Mouse (Mus musculus): ENCODE measurements around the gene Wdtc1. TPM values are rescaled to one million over a fixed set of nuclear protein-coding genes. Genes with fewer than 3 reads are reported as not detected.
A peak's percentile ranks its signal among the peaks of the same experiment; 100 is the strongest.

Wdtc1 gene
- polyA plus RNA-seq, 1 experiment from 2014 or later = 18.2 TPM

GRCm38 (mm10) chr4:133253412-133253811 is 99.9 kb downstream of the Wdtc1 start:
- 57% methylated on average over 12 of the region's 12 CpGs for WGBS
- peaks cover 6% of the 10 kb centered on the region for H3K4me1 ChIP-seq (replicated peaks; ENCODE audit: control insufficient read depth, insufficient read depth, low read length)
- H3K9ac ChIP-seq (ENCODE audit: low read length) = no peak overlapping the region
- H3K36me3 ChIP-seq (ENCODE audit: control insufficient read depth, insufficient read depth, low read length) = no peaks in the 10 kb centered on the region
- no peak overlapping the region for H3K4me3 ChIP-seq (ENCODE audit: low read depth, low read length)
- H3K27me3 ChIP-seq (replicated peaks; ENCODE audit: control insufficient read depth, insufficient read depth, low read length) = peaks cover 66% of the 10 kb centered on the region
- ATAC-seq (replicated peaks; ENCODE audit: low FRiP score, low TSS enrichment, low read depth) (no peak), DNase-seq (ENCODE audit: low spot score) (no peak)
- no peaks in the 10 kb centered on the region for H3K9me3 ChIP-seq (ENCODE audit: control insufficient read depth, low read length)
- H3K4me2 ChIP-seq (ENCODE audit: low read length) = no peak overlapping the region
- no peak overlapping the region for H3K27ac ChIP-seq (ENCODE audit: low read depth)

- 48% methylated on average over 4 of the region's 4 CpGs for whole genome bisulfite sequencing
- Histone ChIP-seq H3K27me3 (replicated peaks; ENCODE audit: control insufficient read depth, insufficient read depth, low read length) (peaks cover 71% of the 10 kb centered on the region), H3K9me3 (ENCODE audit: control insufficient read depth, low read length) (no peaks in the 10 kb centered on the region), H3K4me1 (replicated peaks; ENCODE audit: control insufficient read depth, insufficient read depth, low read length) (peaks cover 6% of the 10 kb centered on the region), H3K9ac (ENCODE audit: low read length) (no peak overlapping the region), H3K4me2 (ENCODE audit: low read length) (no peak overlapping the region), H3K36me3 (ENCODE audit: control insufficient read depth, insufficient read depth, low read length) (no peaks in the 10 kb centered on the region), H3K27ac (ENCODE audit: low read depth) (no peak overlapping the region), H3K4me3 (ENCODE audit: low read depth, low read length) (no peak overlapping the region)
- DNase-seq (ENCODE audit: low spot score) = no peak
- no peak for ATAC-seq (replicated peaks; ENCODE audit: low FRiP score, low TSS enrichment, low read depth)
These were observed 101.2 kb downstream of the Wdtc1 start for GRCm38 (mm10) chr4:133252089-133252488.

GRCm38 (mm10) chr4:133251214-133251613 is 102.1 kb downstream of the Wdtc1 start:
- Histone ChIP-seq H3K27ac (ENCODE audit: low read depth) (no peak overlapping the region), H3K36me3 (ENCODE audit: control insufficient read depth, insufficient read depth, low read length) (no peaks in the 10 kb centered on the region), H3K27me3 (replicated peaks; ENCODE audit: control insufficient read depth, insufficient read depth, low read length) (peaks cover 72% of the 10 kb centered on the region), H3K9ac (ENCODE audit: low read length) (peak overlapping the region; percentile 13; the same call in 1 of the 2 replicates), H3K4me3 (ENCODE audit: low read depth, low read length) (peak overlapping the region; percentile 33), H3K4me1 (replicated peaks; ENCODE audit: control insufficient read depth, insufficient read depth, low read length) (peaks cover 6% of the 10 kb centered on the region), H3K4me2 (ENCODE audit: low read length) (peak overlapping the region; percentile 70), H3K9me3 (ENCODE audit: control insufficient read depth, low read length) (no peaks in the 10 kb centered on the region)
- under 1% methylated on average over 31 of the region's 31 CpGs for WGBS
- DNase-seq (ENCODE audit: low spot score) = no peak
- 0 out of 2 replicates have a peak, but pooled peaks have one; percentile 23 for ATAC-seq (replicated peaks; ENCODE audit: low FRiP score, low TSS enrichment, low read depth)

- no peaks in the 10 kb centered on the region for H3K36me3 ChIP-seq (ENCODE audit: control insufficient read depth, insufficient read depth, low read length)
- no peaks in the 10 kb centered on the region for H3K9me3 ChIP-seq (ENCODE audit: control insufficient read depth, low read length)
- H3K4me2 ChIP-seq (ENCODE audit: low read length) = peak overlapping the region; percentile 70
- ATAC-seq (replicated peaks; ENCODE audit: low FRiP score, low TSS enrichment, low read depth) = peak; percentile 28; the same call in 1 of the 2 replicates
- no peak overlapping the region for H3K9ac ChIP-seq (ENCODE audit: low read length)
- peaks cover 6% of the 10 kb centered on the region for H3K4me1 ChIP-seq (replicated peaks; ENCODE audit: control insufficient read depth, insufficient read depth, low read length)
- H3K27ac ChIP-seq (ENCODE audit: low read depth) = no peak overlapping the region
- WGBS = 2% methylated on average over 22 of the region's 22 CpGs
- peaks cover 69% of the 10 kb centered on the region for H3K27me3 ChIP-seq (replicated peaks; ENCODE audit: control insufficient read depth, insufficient read depth, low read length)
- peak; percentile 96 for DNase-seq (ENCODE audit: low spot score)
- H3K4me3 ChIP-seq (ENCODE audit: low read depth, low read length) = peak overlapping the region; percentile 33
These were observed 102.7 kb downstream of the Wdtc1 start for GRCm38 (mm10) chr4:133250609-133251008.

GRCm38 (mm10) chr4:133247806-133248449 is 105.4 kb downstream of the Wdtc1 start:
- DNase-seq (ENCODE audit: low spot score) = no peak
- no peak overlapping the region for H3K4me2 ChIP-seq (ENCODE audit: low read length)
- peaks cover 66% of the 10 kb centered on the region for H3K27me3 ChIP-seq (replicated peaks; ENCODE audit: control insufficient read depth, insufficient read depth, low read length)
- no peaks in the 10 kb centered on the region for H3K9me3 ChIP-seq (ENCODE audit: control insufficient read depth, low read length)
- no peak overlapping the region for H3K9ac ChIP-seq (ENCODE audit: low read length)
- no peaks in the 10 kb centered on the region for H3K36me3 ChIP-seq (ENCODE audit: control insufficient read depth, insufficient read depth, low read length)
- peaks cover 6% of the 10 kb centered on the region for H3K4me1 ChIP-seq (replicated peaks; ENCODE audit: control insufficient read depth, insufficient read depth, low read length)
- H3K4me3 ChIP-seq (ENCODE audit: low read depth, low read length) = no peak overlapping the region
- 66% methylated on average over 13 of the region's 13 CpGs for WGBS
- ATAC-seq (replicated peaks; ENCODE audit: low FRiP score, low TSS enrichment, low read depth) = no peak
- no peak overlapping the region for H3K27ac ChIP-seq (ENCODE audit: low read depth)

- H3K9me3 ChIP-seq (ENCODE audit: control insufficient read depth, low read length) = no peaks in the 10 kb centered on the region
- ATAC-seq (replicated peaks; ENCODE audit: low FRiP score, low TSS enrichment, low read depth) = no peak
- H3K4me1 ChIP-seq (replicated peaks; ENCODE audit: control insufficient read depth, insufficient read depth, low read length) = peaks cover 7% of the 10 kb centered on the region
- no peak for DNase-seq (ENCODE audit: low spot score)
- H3K27me3 ChIP-seq (replicated peaks; ENCODE audit: control insufficient read depth, insufficient read depth, low read length) = peaks cover 64% of the 10 kb centered on the region
- no peak overlapping the region for H3K4me3 ChIP-seq (ENCODE audit: low read depth, low read length)
- WGBS = 25% methylated on average over 15 of the region's 15 CpGs
- H3K36me3 ChIP-seq (ENCODE audit: control insufficient read depth, insufficient read depth, low read length) = no peaks in the 10 kb centered on the region
- no peak overlapping the region for H3K9ac ChIP-seq (ENCODE audit: low read length)
- no peak overlapping the region for H3K4me2 ChIP-seq (ENCODE audit: low read length)
- H3K27ac ChIP-seq (ENCODE audit: low read depth) = no peak overlapping the region
These were observed 106.2 kb downstream of the Wdtc1 start for GRCm38 (mm10) chr4:133247072-133247471.

- no peak overlapping the region for H3K4me3 ChIP-seq (ENCODE audit: low read depth, low read length)
- 84% methylated on average over 1 of the region's 1 CpGs for WGBS
- no peaks in the 10 kb centered on the region for H3K36me3 ChIP-seq (ENCODE audit: control insufficient read depth, insufficient read depth, low read length)
- no peak overlapping the region for H3K9ac ChIP-seq (ENCODE audit: low read length)
- no peak for ATAC-seq (replicated peaks; ENCODE audit: low FRiP score, low TSS enrichment, low read depth)
- H3K9me3 ChIP-seq (ENCODE audit: control insufficient read depth, low read length) = no peaks in the 10 kb centered on the region
- DNase-seq (ENCODE audit: low spot score) = no peak
- H3K4me1 ChIP-seq (replicated peaks; ENCODE audit: control insufficient read depth, insufficient read depth, low read length) = peaks cover 11% of the 10 kb centered on the region; the same call in 1 of the 2 replicates
- H3K27me3 ChIP-seq (replicated peaks; ENCODE audit: control insufficient read depth, insufficient read depth, low read length) = peaks cover 36% of the 10 kb centered on the region
- no peak overlapping the region for H3K4me2 ChIP-seq (ENCODE audit: low read length)
- no peak overlapping the region for H3K27ac ChIP-seq (ENCODE audit: low read depth)
These were observed 109.0 kb downstream of the Wdtc1 start for GRCm38 (mm10) chr4:133244289-133244688.

- H3K9me3 ChIP-seq (ENCODE audit: control insufficient read depth, low read length) = no peaks in the 10 kb centered on the region
- H3K27ac ChIP-seq (ENCODE audit: low read depth) = no peak overlapping the region
- WGBS = 31% methylated on average over 13 of the region's 13 CpGs
- no peaks in the 10 kb centered on the region for H3K36me3 ChIP-seq (ENCODE audit: control insufficient read depth, insufficient read depth, low read length)
- DNase-seq (ENCODE audit: low spot score) (no peak), ATAC-seq (replicated peaks; ENCODE audit: low FRiP score, low TSS enrichment, low read depth) (no peak)
- peaks cover 11% of the 10 kb centered on the region; the same call in 1 of the 2 replicates for H3K4me1 ChIP-seq (replicated peaks; ENCODE audit: control insufficient read depth, insufficient read depth, low read length)
- no peak overlapping the region for H3K4me2 ChIP-seq (ENCODE audit: low read length)
- H3K9ac ChIP-seq (ENCODE audit: low read length) = no peak overlapping the region
- no peak overlapping the region for H3K4me3 ChIP-seq (ENCODE audit: low read depth, low read length)
- H3K27me3 ChIP-seq (replicated peaks; ENCODE audit: control insufficient read depth, insufficient read depth, low read length) = peaks cover 31% of the 10 kb centered on the region
These were observed 109.7 kb downstream of the Wdtc1 start for GRCm38 (mm10) chr4:133243538-133243937.

GRCm38 (mm10) chr4:133242710-133243109 is 110.6 kb downstream of the Wdtc1 start:
- H3K9ac ChIP-seq (ENCODE audit: low read length) = no peak overlapping the region
- WGBS = 62% methylated on average over 9 of the region's 9 CpGs
- no peak overlapping the region for H3K4me2 ChIP-seq (ENCODE audit: low read length)
- no peak overlapping the region for H3K4me3 ChIP-seq (ENCODE audit: low read depth, low read length)
- no peak for ATAC-seq (replicated peaks; ENCODE audit: low FRiP score, low TSS enrichment, low read depth)
- no peak for DNase-seq (ENCODE audit: low spot score)
- peaks cover 26% of the 10 kb centered on the region for H3K27me3 ChIP-seq (replicated peaks; ENCODE audit: control insufficient read depth, insufficient read depth, low read length)
- H3K9me3 ChIP-seq (ENCODE audit: control insufficient read depth, low read length) = no peaks in the 10 kb centered on the region
- no peaks in the 10 kb centered on the region for H3K36me3 ChIP-seq (ENCODE audit: control insufficient read depth, insufficient read depth, low read length)
- no peak overlapping the region for H3K27ac ChIP-seq (ENCODE audit: low read depth)
- H3K4me1 ChIP-seq (replicated peaks; ENCODE audit: control insufficient read depth, insufficient read depth, low read length) = peaks cover 11% of the 10 kb centered on the region; the same call in 1 of the 2 replicates

Data from intestine, embryonic 14.5 days (tissue).